Mouse (Mus musculus) limb, embryonic 15.5 days (tissue): ENCODE results near the gene Chia1. TPM values are rescaled to one million over a fixed set of nuclear protein-coding genes. Genes with fewer than 3 reads are reported as not detected.
"Not testable (repeated sequence)": the region's sequence is repeated elsewhere in the genome, so short reads cannot be mapped to it uniquely, and the experiment has no call there.

Experiments
- ATAC-seq: fragments of 200-750 bp; cut with Nextera tagmentation; 2 replicates; pipeline ENCODE4 v1.8.0; 2017; ENCODE audit warnings: low read depth, moderate TSS enrichment; ENCODE audit not compliant: insufficient number of reproducible peaks, low FRiP score, low TSS enrichment
- H3K27ac ChIP-seq: fragments of 300-500 bp; sonication (generic); 2 replicates; pipeline ENCODE4 v1.5.1; 2015; ENCODE audit warnings: moderate library complexity, mild to moderate bottlenecking, inconsistent platforms
- H3K27me3 ChIP-seq: fragments of 300-500 bp; sonication (generic); 2 replicates; pipeline ENCODE4 v1.6.1; 2015; ENCODE audit warnings: inconsistent platforms
- H3K36me3 ChIP-seq: fragments of 300-500 bp; sonication (generic); 2 replicates; pipeline ENCODE4 v1.6.1; 2015; ENCODE audit warnings: inconsistent platforms
- H3K4me1 ChIP-seq: fragments of 300-500 bp; sonication (generic); 2 replicates; pipeline ENCODE4 v1.6.1; 2015; ENCODE audit warnings: inconsistent platforms
- H3K4me2 ChIP-seq: fragments of 300-500 bp; sonication (generic); 2 replicates; pipeline ENCODE4 v1.6.1; 2015; ENCODE audit warnings: mild to moderate bottlenecking, inconsistent platforms
- H3K4me3 ChIP-seq: fragments of 300-500 bp; sonication (generic); 2 replicates; pipeline ENCODE4 v1.5.1; 2015; ENCODE audit warnings: mild to moderate bottlenecking, inconsistent platforms
- H3K9ac ChIP-seq: fragments of 300-500 bp; sonication (generic); 2 replicates; pipeline ENCODE4 v1.6.1; 2015; ENCODE audit warnings: inconsistent platforms
- H3K9me3 ChIP-seq: fragments of 300-500 bp; sonication (generic); 2 replicates; pipeline ENCODE4 v1.6.1; 2016; ENCODE audit warnings: inconsistent platforms
- whole genome bisulfite sequencing: fragments of 180-500 bp; shearing (Covaris S2); methylation state at CpG from one replicate; pipeline ENCODE4 v1.1.7; 2015; 5-methylcytosine and 5-hydroxymethylcytosine counted together
- polyA plus RNA-seq: library from polyadenylated mRNA; unstranded; fragments of >200 nt; fragmentation: Nextera tagmentation; extraction: Ambion mirVana; gene quantifications from 2 replicates; pipeline ENCODE4 v1.2.1, GENCODE M21; 2015

Gene Chia1
- polyA plus RNA-seq, 1 experiment from 2014 or later: not detected

DNA sequence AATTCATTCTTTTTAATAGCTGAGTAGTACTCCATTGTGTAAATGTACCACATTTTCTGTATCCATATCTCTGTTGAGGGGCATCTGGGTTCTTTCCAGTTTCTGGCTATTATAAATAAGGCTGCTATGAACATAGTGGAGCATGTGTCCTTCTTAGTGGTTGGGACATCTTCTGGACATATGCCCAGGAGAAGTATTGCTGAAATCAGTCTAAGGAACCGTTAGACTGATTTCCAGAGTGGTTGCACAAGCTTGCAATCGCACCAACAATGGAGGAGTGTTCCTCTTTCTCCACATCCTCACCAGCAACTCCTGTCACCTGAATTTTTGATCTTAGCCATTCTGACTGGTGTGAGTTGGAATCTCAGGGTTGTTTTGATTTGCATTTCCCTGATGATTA, 59.5 kb downstream of the Chia1 start:
- 74% methylated on average over 2 of the region's 2 CpGs for WGBS
- not testable (repeated sequence) for ATAC-seq, H3K27ac ChIP-seq, H3K4me3 ChIP-seq, H3K27me3 ChIP-seq, H3K36me3 ChIP-seq, H3K4me2 ChIP-seq, H3K9ac ChIP-seq, H3K4me1 ChIP-seq
- H3K9me3 ChIP-seq: peaks cover 11% of the 10 kb centered on the region; the same call in 1 of the 2 replicates

DNA sequence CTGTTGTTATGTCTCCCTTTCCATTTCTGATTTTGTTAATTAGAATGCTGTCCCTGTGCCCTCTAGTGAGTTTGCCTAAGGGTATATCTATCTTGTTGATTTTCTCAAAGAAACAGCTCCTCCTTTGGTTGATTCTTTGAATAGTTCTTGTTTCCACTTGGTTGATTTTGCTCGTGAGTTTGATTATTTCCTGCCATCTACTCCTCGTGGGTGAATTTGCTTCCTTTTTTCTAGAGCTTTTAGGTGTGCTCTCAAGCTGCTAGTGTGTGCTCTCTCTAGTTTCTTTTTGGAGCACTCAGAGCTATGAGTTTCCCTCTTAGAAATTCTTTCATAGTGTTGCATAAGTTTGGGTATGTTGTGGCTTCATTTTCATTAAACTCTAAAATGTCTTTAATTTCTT, 61.9 kb downstream of the Chia1 start:
- H3K4me1 ChIP-seq, ATAC-seq: not testable (repeated sequence)
- 66% methylated on average over 2 of the region's 2 CpGs for WGBS

GRCm38 (mm10) chr3:106177509-106178189, 64.6 kb downstream of the Chia1 start:
- Histone ChIP-seq H3K4me3 (no peak overlapping the region), H3K4me2 (no peak overlapping the region), H3K27me3 (no peaks in the 10 kb centered on the region), H3K4me1 (no peaks in the 10 kb centered on the region), H3K36me3 (no peaks in the 10 kb centered on the region), H3K9ac (no peak overlapping the region), H3K27ac (no peak overlapping the region), H3K9me3 (peaks cover 19% of the 10 kb centered on the region; the same call in 1 of the 2 replicates)
- 84% methylated on average over 13 of the region's 13 CpGs for WGBS
- no peak for ATAC-seq

More for the DNA sequence above, 61.9 kb downstream of the Chia1 start:
- not testable (repeated sequence) for H3K9ac ChIP-seq, H3K27me3 ChIP-seq, H3K4me2 ChIP-seq, H3K4me3 ChIP-seq, H3K36me3 ChIP-seq, H3K27ac ChIP-seq
- H3K9me3 ChIP-seq: peaks cover 18% of the 10 kb centered on the region; the same call in 1 of the 2 replicates

Other genes starting within 250 kb of the Chia1 start
- gene Adora3, start 242.4 kb upstream of the Chia1 start, polyA plus RNA-seq: 4.5 and 4.6 TPM in 2 replicates
- gene Tmigd3, start 242.3 kb upstream of the Chia1 start, polyA plus RNA-seq: 0.31 and 0.35 TPM in 2 replicates
- gene I830077J02Rik, start 180.6 kb upstream of the Chia1 start, polyA plus RNA-seq: 0.32 and 0.51 TPM in 2 replicates
- gene Wdr77, start 153.9 kb upstream of the Chia1 start, polyA plus RNA-seq: 104 and 105 TPM in 2 replicates
- gene Atp5f1, start 153.1 kb upstream of the Chia1 start, polyA plus RNA-seq: 391 and 421 TPM in 2 replicates
- gene Ovgp1, start 139.5 kb upstream of the Chia1 start, polyA plus RNA-seq: 0.96 and 1.3 TPM in 2 replicates
- gene Pifo, start 98.6 kb upstream of the Chia1 start, polyA plus RNA-seq: not detected in 2 replicates
- gene Chil5, start 80.4 kb upstream of the Chia1 start, polyA plus RNA-seq: 0.21 and 0.23 TPM in 2 replicates
- 0.15 and 0.72 TPM in 2 replicates for gene Chil3, start 54.3 kb downstream of the Chia1 start, polyA plus RNA-seq
- gene Chil4, start 106.3 kb downstream of the Chia1 start, polyA plus RNA-seq: not detected in 2 replicates